Mouse (Mus musculus): ENCODE measurements around the gene Slc25a34.

DNA sequence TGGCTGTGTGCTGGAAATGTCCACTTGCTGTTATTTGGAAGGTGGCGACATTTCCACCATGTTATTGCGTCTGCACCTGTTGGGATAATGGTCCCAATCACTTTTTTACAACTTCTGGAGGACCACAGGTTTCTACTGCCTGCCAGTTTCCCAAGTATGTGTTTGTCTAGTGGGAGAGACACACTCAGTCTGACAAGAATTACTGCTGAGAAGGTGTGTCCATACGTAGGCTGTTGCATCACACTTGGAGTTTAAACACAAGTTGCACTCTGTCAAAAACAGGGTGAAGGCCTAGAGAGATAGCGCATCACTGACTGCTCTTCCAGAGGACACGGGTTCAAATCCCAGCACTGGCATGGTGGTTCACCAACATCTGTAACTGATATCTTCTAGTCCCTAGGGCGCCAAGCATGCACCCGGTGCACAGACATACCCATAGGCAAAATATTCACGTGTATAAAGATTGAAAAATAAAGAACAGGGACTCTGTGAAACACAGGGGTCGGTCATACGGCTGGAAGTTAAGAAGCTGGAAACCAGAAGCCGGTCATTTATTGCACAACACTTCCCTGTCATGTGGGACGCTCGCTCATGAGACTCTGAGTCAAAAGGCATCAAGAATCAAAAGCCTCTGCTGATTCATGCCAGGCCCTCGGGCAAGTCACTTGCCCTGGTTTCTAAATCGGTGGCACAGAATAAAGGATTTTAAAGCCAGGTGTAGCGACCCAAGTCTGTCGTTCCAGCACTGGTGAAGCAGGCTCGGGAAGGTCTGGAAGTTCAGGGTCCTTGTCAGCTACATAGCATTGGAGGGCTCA is 46.5 kb upstream of the Slc25a34 start:
- no peak for TF ChIP-seq USF1 (IDR thresholded peaks at IDR 0.05; ENCODE audit: low read depth)
- TF ChIP-seq POLR2A (IDR thresholded peaks at IDR 0.05; ENCODE audit: insufficient read length, low read depth), result no peak
- TF ChIP-seq SRF (IDR thresholded peaks at IDR 0.05; ENCODE audit: control insufficient read depth, insufficient read length, low read depth), result no peak

All from myocyte (in vitro differentiated cells).